Mouse (Mus musculus) lung, postnatal 0 days (tissue): Measurements from ENCODE around the gene Gm6370. TPM values are rescaled to one million over a fixed set of nuclear protein-coding genes. Genes with fewer than 3 reads are reported as not detected.
"Not testable (repeated sequence)": the region's sequence is repeated elsewhere in the genome, so short reads cannot be mapped to it uniquely, and the experiment has no call there.

ENCODE experiments used
- ATAC-seq: fragments of 200-750 bp; cut with Nextera tagmentation; 2 replicates; pipeline ENCODE4 v1.8.0; 2017; ENCODE audit warnings: moderate library complexity
- DNase-seq: peaks from one replicate; pipeline ENCODE4 v3.0.0-alpha.2; 2016; ENCODE audit warnings: low spot score
- H3K27ac ChIP-seq: fragments of 300-500 bp; sonication (generic); 2 replicates; pipeline ENCODE4 v1.5.1; 2014; ENCODE audit warnings: antibody characterized with exemption, mild to moderate bottlenecking, low read length, mixed read lengths
- H3K27me3 ChIP-seq: fragments of 300-500 bp; sonication (generic); replicated peaks from 2 replicates; pipeline ENCODE4 v1.6.1; 2014; ENCODE audit warnings: low read length, mixed read lengths; ENCODE audit not compliant: insufficient read depth
- H3K36me3 ChIP-seq: fragments of 300-500 bp; sonication (generic); 2 replicates; pipeline ENCODE4 v1.6.1; 2014; ENCODE audit warnings: low read length, mixed read lengths; ENCODE audit not compliant: insufficient read depth
- H3K4me1 ChIP-seq: fragments of 300-500 bp; sonication (generic); 2 replicates; pipeline ENCODE4 v1.6.1; 2014; ENCODE audit warnings: antibody characterized with exemption, low read depth, low read length, mixed read lengths; ENCODE audit not compliant: insufficient read depth
- H3K4me2 ChIP-seq: fragments of 300-500 bp; sonication (generic); replicated peaks from 2 replicates; pipeline ENCODE4 v1.6.1; 2014; ENCODE audit warnings: low read depth, mild to moderate bottlenecking, low read length, moderate library complexity, mixed read lengths
- H3K4me3 ChIP-seq: fragments of 300-500 bp; sonication (generic); 2 replicates; pipeline ENCODE4 v1.5.1; 2014; ENCODE audit warnings: low read depth, low read length
- H3K9ac ChIP-seq: fragments of 300-500 bp; sonication (generic); replicated peaks from 2 replicates; pipeline ENCODE4 v1.6.1; 2014; ENCODE audit warnings: low read depth, mild to moderate bottlenecking
- H3K9me3 ChIP-seq: fragments of 300-500 bp; sonication (generic); 2 replicates; pipeline ENCODE4 v1.6.1; 2016; ENCODE audit warnings: low read length, mixed read lengths
- CTCF ChIP-seq: IDR thresholded peaks from 2 replicates; pipeline ENCODE4 v1.5.1; 2016; ENCODE audit warnings: antibody characterized with exemption, mild to moderate bottlenecking
- EP300 ChIP-seq: IDR thresholded peaks from 2 replicates; pipeline ENCODE4 v1.6.1; 2016; ENCODE audit warnings: antibody characterized with exemption, mild to moderate bottlenecking, control low read depth
- WGBS: fragments of 180-500 bp; shearing (Covaris S2); extraction: QIAGEN DNeasy Blood & Tissue Kit; methylation state at CpG from one replicate; pipeline ENCODE4 v1.1.7; 2014; 5-methylcytosine and 5-hydroxymethylcytosine counted together
- polyA plus RNA-seq: library from polyadenylated mRNA; unstranded; fragments of >200 nt; fragmentation: Nextera tagmentation; extraction: Ambion mirVana; gene quantifications from 2 replicates; pipeline ENCODE4 v1.2.1, GENCODE M21; 2015

Gm6370 gene
- polyA plus RNA-seq = not detected in 2 replicates

GRCm38 (mm10) chr5:146491063-146491462 lies at the start of gene Gm6370:
Gm6370 (plus strand) TSS chr5:146491363.
- H3K4me3 ChIP-seq, ATAC-seq, DNase-seq, H3K27me3 ChIP-seq, H3K4me2 ChIP-seq, H3K9me3 ChIP-seq, H3K36me3 ChIP-seq, H3K27ac ChIP-seq, H3K9ac ChIP-seq, H3K4me1 ChIP-seq: not testable (repeated sequence)
- WGBS = no CpG with 5 or more reads among the region's 5 CpGs

GRCm38 (mm10) chr5:146442767-146443166 lies 48.4 kb upstream of the Gm6370 start:
- H3K27me3 ChIP-seq = no peaks in the 10 kb centered on the region
- H3K4me1 ChIP-seq = no peaks in the 10 kb centered on the region
- ATAC-seq (no peak), DNase-seq (no peak)
- H3K9me3 ChIP-seq = no peaks in the 10 kb centered on the region
- H3K36me3 ChIP-seq = no peaks in the 10 kb centered on the region
- 48% methylated on average over 2 of the region's 2 CpGs for WGBS
- H3K27ac ChIP-seq = no peak overlapping the region
- H3K9ac ChIP-seq = no peak overlapping the region
- TF ChIP-seq EP300 (no peak), CTCF (no peak)
- no peak overlapping the region for H3K4me3 ChIP-seq
- no peak overlapping the region for H3K4me2 ChIP-seq

GRCm38 (mm10) chr5:146446633-146447032 lies 44.5 kb upstream of the Gm6370 start:
- TF ChIP-seq CTCF = no peak
- no peak for TF ChIP-seq EP300
- WGBS = 80% methylated on average over 2 of the region's 2 CpGs
- ATAC-seq = no peak

DNA sequence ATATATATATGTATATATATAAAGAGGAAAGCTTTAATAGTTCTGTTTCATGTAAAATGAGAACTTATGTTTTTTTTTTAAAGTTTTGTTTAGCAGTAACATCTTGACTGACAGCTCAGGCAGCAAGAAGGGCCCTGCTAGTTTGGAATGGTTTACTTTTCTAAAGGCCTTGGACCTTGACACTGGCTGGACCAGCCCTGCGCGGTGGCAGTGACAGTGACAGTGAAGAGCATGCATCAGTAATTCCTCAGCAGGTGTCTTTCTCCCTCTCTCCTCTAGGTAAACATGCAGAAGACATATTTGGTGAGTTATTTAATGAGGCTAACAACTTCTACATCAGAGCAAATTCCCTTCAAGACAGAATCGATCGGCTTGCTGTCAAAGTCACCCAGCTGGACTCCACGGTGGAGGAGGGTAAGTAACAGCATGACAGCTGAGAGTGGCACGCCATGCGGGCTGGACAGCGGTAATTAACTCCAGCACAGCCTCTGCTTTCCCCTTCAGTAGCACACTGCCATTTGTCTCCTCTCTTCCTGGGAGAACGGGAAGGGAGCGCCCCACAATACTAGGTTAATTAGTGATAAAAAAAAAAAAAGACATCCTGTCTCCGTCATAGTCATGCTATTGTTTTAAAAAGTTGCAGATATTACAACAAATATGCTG lies 39.4 kb upstream of the Gm6370 start:
- Histone ChIP-seq H3K27ac (no peak overlapping the region), H3K27me3 (no peaks in the 10 kb centered on the region), H3K4me2 (no peak overlapping the region), H3K4me1 (no peaks in the 10 kb centered on the region), H3K4me3 (no peak overlapping the region), H3K36me3 (no peaks in the 10 kb centered on the region), H3K9ac (no peak overlapping the region), H3K9me3 (no peaks in the 10 kb centered on the region)
- no peak for DNase-seq
- no peak for ATAC-seq
- no peak for TF ChIP-seq EP300
- no peak for TF ChIP-seq CTCF
- 77% methylated on average over 11 of the region's 11 CpGs for WGBS

More at GRCm38 (mm10) chr5:146446633-146447032, 44.5 kb upstream of the Gm6370 start:
- H3K27me3 ChIP-seq = no peaks in the 10 kb centered on the region
- no peaks in the 10 kb centered on the region for H3K36me3 ChIP-seq
- H3K27ac ChIP-seq = no peak overlapping the region
- H3K9me3 ChIP-seq = no peaks in the 10 kb centered on the region
- H3K9ac ChIP-seq = no peak overlapping the region
- H3K4me2 ChIP-seq = no peak overlapping the region
- H3K4me3 ChIP-seq = no peak overlapping the region
- H3K4me1 ChIP-seq = no peaks in the 10 kb centered on the region
- DNase-seq = no peak

DNA sequence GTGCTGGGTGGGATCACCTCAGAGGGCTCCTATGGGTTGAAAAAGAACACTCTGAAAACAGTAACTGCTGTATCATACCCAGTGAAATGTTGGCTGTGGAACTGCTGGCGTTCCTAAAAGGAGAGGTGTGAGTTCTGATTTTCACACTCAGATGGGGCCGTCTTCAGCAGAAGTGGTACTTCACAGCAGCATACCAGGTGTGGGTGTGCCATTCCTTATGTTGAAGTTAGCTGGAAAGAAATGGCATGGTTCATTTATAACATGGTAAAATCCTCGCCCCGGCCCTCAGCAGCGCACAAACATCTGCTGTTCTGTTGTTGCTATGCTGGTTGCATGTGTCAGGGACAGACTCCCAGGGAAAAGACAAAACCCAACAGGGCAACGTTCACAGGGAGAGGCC lies 37.6 kb upstream of the Gm6370 start:
- Histone ChIP-seq H3K4me3 (no peak overlapping the region), H3K27ac (no peak overlapping the region), H3K4me1 (no peaks in the 10 kb centered on the region), H3K36me3 (no peaks in the 10 kb centered on the region), H3K9ac (no peak overlapping the region), H3K9me3 (no peaks in the 10 kb centered on the region), H3K27me3 (no peaks in the 10 kb centered on the region), H3K4me2 (no peak overlapping the region)
- 75% methylated on average over 6 of the region's 6 CpGs for WGBS
- ATAC-seq = no peak
- no peak for DNase-seq
- TF ChIP-seq EP300 (no peak), CTCF (no peak)

DNA sequence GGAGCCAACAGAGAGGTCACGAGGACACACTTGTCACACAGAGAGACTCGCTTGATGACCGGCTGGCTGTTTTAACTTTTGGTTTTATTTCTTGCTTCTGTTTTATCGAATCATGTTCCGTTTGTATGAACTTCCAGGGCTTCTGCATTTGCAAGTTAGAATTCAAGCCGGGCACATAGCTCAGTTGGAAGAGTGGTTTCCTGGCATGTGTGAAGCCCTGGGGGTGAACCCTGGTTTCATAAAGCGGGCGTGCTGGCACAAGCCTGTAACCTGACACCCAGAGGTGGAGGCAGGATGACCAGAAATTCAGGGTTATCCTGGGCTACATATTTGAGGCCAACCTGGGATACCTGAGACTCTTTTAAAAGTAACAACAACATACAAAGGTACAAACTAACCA lies 29.6 kb upstream of the Gm6370 start:
- WGBS = 44% methylated on average over 8 of the region's 8 CpGs

More for the DNA sequence above, 29.6 kb upstream of the Gm6370 start:
- H3K4me2 ChIP-seq = no peak overlapping the region
- H3K4me1 ChIP-seq = no peaks in the 10 kb centered on the region
- no peak overlapping the region for H3K9ac ChIP-seq
- no peak for DNase-seq
- H3K27me3 ChIP-seq = no peaks in the 10 kb centered on the region
- H3K4me3 ChIP-seq = no peak overlapping the region
- ATAC-seq = no peak
- no peaks in the 10 kb centered on the region for H3K36me3 ChIP-seq
- no peaks in the 10 kb centered on the region for H3K9me3 ChIP-seq
- TF ChIP-seq EP300 = no peak
- TF ChIP-seq CTCF = no peak
- H3K27ac ChIP-seq = no peak overlapping the region
